Mouse (Mus musculus): ENCODE data around the gene Kcnma1.

GRCm38 (mm10) chr14:23723701-23724430 lies 290.4 kb downstream of the Kcnma1 start:
- TF ChIP-seq CTCF (IDR thresholded peaks at IDR 0.05; ENCODE audit: control insufficient read depth, insufficient read depth, low read length) (no peak), POLR2A (IDR thresholded peaks at IDR 0.05; ENCODE audit: borderline replicate concordance, control insufficient read depth, low read depth, low read length) (no peak)
